In the genomic region with DNA sequence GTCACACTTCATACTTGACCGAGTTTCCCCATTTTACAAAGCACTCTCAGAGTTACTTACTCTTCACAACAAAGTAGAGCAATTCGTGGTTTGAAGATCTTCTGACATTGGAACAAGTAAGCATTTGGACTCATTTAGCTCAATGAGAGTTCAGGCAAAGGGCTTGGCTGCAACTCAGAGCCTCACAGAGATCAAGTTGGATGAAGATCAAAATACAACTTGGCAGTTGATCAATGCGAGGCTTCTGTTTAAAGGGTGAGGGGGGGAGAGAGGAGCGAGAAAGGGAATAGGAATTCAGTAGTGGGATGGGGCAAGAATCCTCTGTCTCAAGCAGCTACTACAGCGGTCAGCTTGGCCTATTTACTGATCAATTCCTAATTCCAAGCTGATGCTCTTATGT, we compare ENCODE assay signal across 7 mouse cellular contexts. TPM values are rescaled to one million over a fixed set of nuclear protein-coding genes. Genes with fewer than 3 reads are reported as not detected.
DNase-seq lines count a peak whose midpoint lies in the region; ATAC-seq and TF ChIP-seq lines count a peak whose summit lies in the region.

No protein-coding gene starts in this region.

- peak; percentile 91 for DNase-seq in hindbrain, postnatal 0 days (ENCODE audit: low spot score)
- DNase-seq in NIH3T3 (ENCODE audit: low read depth) (peak; percentile 78), MN1 (ENCODE audit: low spot score) (no peak)
- DNase-seq in cerebellum, postnatal 10 days = peak; percentile 90 to 93
- no peak for DNase-seq in urinary bladder, adult 18-20 months (ENCODE audit: low spot score in 2 of 2)

- 25% methylated on average over 5 of the region's 5 CpGs for WGBS in hindbrain, postnatal 0 days
- 54% methylated on average over 5 of the region's 5 CpGs for WGBS in hindbrain, embryonic 12.5 days
- WGBS in lung, embryonic 15.5 days = 32% methylated on average over 5 of the region's 5 CpGs

- no peak for TF ChIP-seq CTCF in hindbrain, postnatal 0 days (IDR thresholded peaks at IDR 0.05; ENCODE audit: low read depth)

- no peak overlapping the region for H3K4me3 ChIP-seq in hindbrain, postnatal 0 days (ENCODE audit: low read length)
- no peak overlapping the region for H3K4me3 ChIP-seq in hindbrain, embryonic 12.5 days
- H3K4me3 ChIP-seq in lung, embryonic 15.5 days = no peak overlapping the region

- H3K9me3 ChIP-seq in hindbrain, postnatal 0 days (ENCODE audit: low read length) = no peaks in the 10 kb centered on the region
- no peaks in the 10 kb centered on the region for H3K9me3 ChIP-seq in hindbrain, embryonic 12.5 days (replicated peaks)
- no peaks in the 10 kb centered on the region for H3K9me3 ChIP-seq in lung, embryonic 15.5 days

- H3K9ac ChIP-seq in hindbrain, postnatal 0 days (replicated peaks; ENCODE audit: low read length) = no peak overlapping the region
- no peak overlapping the region for H3K9ac ChIP-seq in hindbrain, embryonic 12.5 days
- H3K9ac ChIP-seq in lung, embryonic 15.5 days = no peak overlapping the region

- H3K4me1 ChIP-seq in hindbrain, postnatal 0 days (ENCODE audit: insufficient read depth, low read length) = no peaks in the 10 kb centered on the region
- H3K4me1 ChIP-seq in hindbrain, embryonic 12.5 days = no peaks in the 10 kb centered on the region
- H3K4me1 ChIP-seq in lung, embryonic 15.5 days = no peaks in the 10 kb centered on the region

- no peaks in the 10 kb centered on the region for H3K36me3 ChIP-seq in hindbrain, postnatal 0 days (ENCODE audit: insufficient read depth, low read length)
- no peaks in the 10 kb centered on the region for H3K36me3 ChIP-seq in hindbrain, embryonic 12.5 days
- no peaks in the 10 kb centered on the region for H3K36me3 ChIP-seq in lung, embryonic 15.5 days

- peak; percentile 87 for ATAC-seq in hindbrain, postnatal 0 days
- no peak for ATAC-seq in hindbrain, embryonic 12.5 days (ENCODE audit: low FRiP score)
- ATAC-seq in lung, embryonic 15.5 days (ENCODE audit: borderline replicate concordance, extremely low read depth, low FRiP score, low TSS enrichment) = peak; percentile 91

- no peaks in the 10 kb centered on the region for H3K27me3 ChIP-seq in hindbrain, postnatal 0 days (ENCODE audit: insufficient read depth, low read length)
- no peaks in the 10 kb centered on the region for H3K27me3 ChIP-seq in hindbrain, embryonic 12.5 days
- H3K27me3 ChIP-seq in lung, embryonic 15.5 days = no peaks in the 10 kb centered on the region

- no peak overlapping the region for H3K27ac ChIP-seq in hindbrain, postnatal 0 days
- no peak overlapping the region for H3K27ac ChIP-seq in hindbrain, embryonic 12.5 days
- H3K27ac ChIP-seq in lung, embryonic 15.5 days = no peak overlapping the region

- H3K4me2 ChIP-seq in hindbrain, postnatal 0 days (ENCODE audit: low read depth, low read length) = no peak overlapping the region
- H3K4me2 ChIP-seq in hindbrain, embryonic 12.5 days (replicated peaks) = no peak overlapping the region
- H3K4me2 ChIP-seq in lung, embryonic 15.5 days = no peak overlapping the region

RNA-seq across cellular contexts. Expression of gene Prdx6, which starts 26.2 kb away (rescaled TPM):
- total RNA-seq in hindbrain, postnatal 0 days (2014; rRNA removed) = 129 and 135 TPM in 2 replicates
- polyA plus RNA-seq in hindbrain, postnatal 0 days (2015; fragmentation: Nextera tagmentation; extraction: Ambion mirVana) = 223 and 253 TPM in 2 replicates
- polyA plus RNA-seq in hindbrain, embryonic 12.5 days (2016; fragmentation: Nextera tagmentation; extraction: Ambion mirVana) = 314 and 331 TPM in 2 replicates
- 529 TPM in 2 replicates for polyA plus RNA-seq in lung, embryonic 15.5 days (2015; fragmentation: Nextera tagmentation; extraction: Ambion mirVana)

Comparison
In these comparisons a context has a peak if more than half of its experiments do, and no peak if none do; other contexts are left out.
1. DNase-seq: peak in hindbrain, postnatal 0 days (single experiment), NIH3T3 (single experiment) and cerebellum, postnatal 10 days (2 of 2); none in urinary bladder, adult 18-20 months (0 of 2) and MN1 (single experiment).